Comparison of ENCODE assay signal across 10 mouse cellular contexts in genomic region chr4:33289106-33289650, GRCm38 (mm10). TPM values are rescaled to one million over a fixed set of nuclear protein-coding genes. Genes with fewer than 3 reads are reported as not detected.
A peak's percentile ranks its signal among the peaks of the same experiment; 100 is the strongest.
DNase-seq lines count a peak whose midpoint lies in the region; ATAC-seq and TF ChIP-seq lines count a peak whose summit lies in the region.
"Had no signal": no experiment of that assay in that cellular context is flagged by ENCODE, and none has a peak within 500 bp of the region (broad histone marks: within the 10 kb centered on the region; RNA-seq: fewer than 3 reads in every experiment).

No protein-coding gene starts in this region.

- no peaks in the 10 kb centered on the region for H3K27me3 ChIP-seq in kidney, embryonic 15.5 days
- H3K27me3 ChIP-seq in megakaryocyte, embryonic 14.5 days (replicated peaks) = peaks cover 9% of the 10 kb centered on the region
- no peaks in the 10 kb centered on the region for H3K27me3 ChIP-seq in midbrain, embryonic 14.5 days (ENCODE audit: control insufficient read depth, insufficient read depth, low read length)
- no peaks in the 10 kb centered on the region for H3K27me3 ChIP-seq in forebrain, embryonic 11.5 days (ENCODE audit: control insufficient read depth, insufficient read depth, low read length)

- peak overlapping the region; percentile 49 for H3K4me2 ChIP-seq in kidney, embryonic 15.5 days
- H3K4me2 ChIP-seq in midbrain, embryonic 14.5 days (ENCODE audit: low read length) = no peak overlapping the region
- H3K4me2 ChIP-seq in forebrain, embryonic 11.5 days (ENCODE audit: low read depth, low read length, severe bottlenecking) = no peak overlapping the region
- H3K4me2 ChIP-seq: liver, embryonic 11.5 days had no signal

- no peaks in the 10 kb centered on the region for H3K9me3 ChIP-seq in kidney, embryonic 15.5 days (replicated peaks)
- no peaks in the 10 kb centered on the region for H3K9me3 ChIP-seq in megakaryocyte, embryonic 14.5 days
- H3K9me3 ChIP-seq in midbrain, embryonic 14.5 days (ENCODE audit: control insufficient read depth, low read length) = no peaks in the 10 kb centered on the region
- no peaks in the 10 kb centered on the region for H3K9me3 ChIP-seq in forebrain, embryonic 11.5 days (ENCODE audit: control insufficient read depth, low read length)

- H3K4me3 ChIP-seq in kidney, embryonic 15.5 days (replicated peaks) = peak overlapping the region; percentile 33
- peak overlapping the region; percentile 65 for H3K4me3 ChIP-seq in bone marrow macrophage, adult 2 months (ENCODE audit: insufficient read depth, low read length)
- H3K4me3 ChIP-seq in megakaryocyte, embryonic 14.5 days (replicated peaks) = peak overlapping the region; percentile 42
- H3K4me3 ChIP-seq in midbrain, embryonic 14.5 days (replicated peaks; ENCODE audit: low read depth, low read length) = no peak overlapping the region
- no peak overlapping the region for H3K4me3 ChIP-seq in forebrain, embryonic 11.5 days (ENCODE audit: low read depth, low read length)

- no peak for TF ChIP-seq CTCF in bone marrow macrophage, adult 2 months (IDR thresholded peaks at IDR 0.05; ENCODE audit: low read depth, low read length)

- DNase-seq in kidney, adult 18-20 months = no peak
- DNase-seq in midbrain, embryonic 14.5 days = no peak
- no peak for DNase-seq in forebrain, embryonic 11.5 days (ENCODE audit: low spot score)
- DNase-seq: cerebellum, adult 11-12 months; forebrain, postnatal 0 days had no signal

- H3K4me1 ChIP-seq in kidney, embryonic 15.5 days = no peaks in the 10 kb centered on the region
- H3K4me1 ChIP-seq in bone marrow macrophage, adult 2 months (ENCODE audit: control insufficient read depth, insufficient read depth, low read length) = peaks cover 23% of the 10 kb centered on the region
- H3K4me1 ChIP-seq in megakaryocyte, embryonic 14.5 days = peaks cover 8% of the 10 kb centered on the region; the same call in 1 of the 2 replicates
- no peaks in the 10 kb centered on the region for H3K4me1 ChIP-seq in midbrain, embryonic 14.5 days (ENCODE audit: control insufficient read depth, insufficient read depth, low read length)
- no peaks in the 10 kb centered on the region for H3K4me1 ChIP-seq in forebrain, embryonic 11.5 days (replicated peaks; ENCODE audit: control insufficient read depth, insufficient read depth, low read length)

- no peak overlapping the region for H3K27ac ChIP-seq in kidney, embryonic 15.5 days
- peak overlapping the region; percentile 91 for H3K27ac ChIP-seq in bone marrow macrophage, adult 2 months (ENCODE audit: insufficient read depth, low read depth, low read length)
- no peak overlapping the region for H3K27ac ChIP-seq in midbrain, embryonic 14.5 days (replicated peaks; ENCODE audit: low read depth, low read length)
- H3K27ac ChIP-seq in forebrain, embryonic 11.5 days (ENCODE audit: low read depth, low read length) = no peak overlapping the region

- no peak for TF ChIP-seq POLR2A in bone marrow macrophage, adult 2 months (IDR thresholded peaks at IDR 0.05; ENCODE audit: borderline replicate concordance, low read depth, low read length)

- ATAC-seq in kidney, embryonic 15.5 days (replicated peaks; ENCODE audit: low FRiP score) = no peak
- peak; percentile 25 for ATAC-seq in CD4-positive, CD25-positive, alpha-beta regulatory T cell, adult 4 months
- no peak for ATAC-seq in midbrain, embryonic 14.5 days (ENCODE audit: low FRiP score, low TSS enrichment)
- ATAC-seq in forebrain, embryonic 11.5 days (replicated peaks; ENCODE audit: low FRiP score) = no peak

- no peak overlapping the region for H3K9ac ChIP-seq in kidney, embryonic 15.5 days
- no peak overlapping the region for H3K9ac ChIP-seq in midbrain, embryonic 14.5 days (replicated peaks; ENCODE audit: low read length)
- no peak overlapping the region for H3K9ac ChIP-seq in forebrain, embryonic 11.5 days (ENCODE audit: low read length)
- H3K9ac ChIP-seq: forebrain, postnatal 0 days had no signal

- H3K36me3 ChIP-seq in kidney, embryonic 15.5 days = no peaks in the 10 kb centered on the region
- H3K36me3 ChIP-seq in megakaryocyte, embryonic 14.5 days (replicated peaks; ENCODE audit: low read length) = no peaks in the 10 kb centered on the region
- H3K36me3 ChIP-seq in midbrain, embryonic 14.5 days (ENCODE audit: control insufficient read depth, insufficient read depth, low read length) = no peaks in the 10 kb centered on the region
- H3K36me3 ChIP-seq in forebrain, embryonic 11.5 days (ENCODE audit: control insufficient read depth, insufficient read depth, low read length) = no peaks in the 10 kb centered on the region

- WGBS in kidney, embryonic 15.5 days = 78% methylated on average over 12 of the region's 12 CpGs
- 90% methylated on average over 12 of the region's 12 CpGs for WGBS in midbrain, embryonic 14.5 days
- 90% methylated on average over 12 of the region's 12 CpGs for WGBS in forebrain, embryonic 11.5 days

RNA-seq across cellular contexts. Expression of gene Pnrc1, which starts 0.8 kb away (rescaled TPM):
- 86.5 and 90.2 TPM in 2 replicates for polyA plus RNA-seq in kidney, embryonic 15.5 days (2015; fragmentation: Nextera tagmentation; extraction: Ambion mirVana)
- polyA plus RNA-seq in CD4-positive, CD25-positive, alpha-beta regulatory T cell, adult 4 months (2017; shearing (Covaris generic)) = 100 to 1,000 TPM in 1 of 2 experiments, 10 to 100 TPM in 1; 64.6 to 103 TPM
- polyA plus RNA-seq in bone marrow macrophage, adult 2 months (2012; ENCODE audit: insufficient read depth, insufficient read length, missing spikeins) = 136 and 138 TPM in 2 replicates
- 156 and 347 TPM in 2 replicates for polyA plus RNA-seq in megakaryocyte, embryonic 14.5 days (2012; ENCODE audit: insufficient read depth, low replicate concordance)
- polyA plus RNA-seq in midbrain, embryonic 14.5 days (2014; fragmentation: Nextera tagmentation; extraction: Ambion mirVana) = 73.5 and 83.2 TPM in 2 replicates
- polyA plus RNA-seq in forebrain, embryonic 11.5 days (2014; fragmentation: Nextera tagmentation; extraction: Ambion mirVana) = 84.9 and 87.9 TPM in 2 replicates

RNA-seq across cellular contexts. Expression of gene Rngtt, which starts 20.9 kb away (rescaled TPM):
- 25.3 and 26.4 TPM in 2 replicates for polyA plus RNA-seq in kidney, embryonic 15.5 days (2015; fragmentation: Nextera tagmentation; extraction: Ambion mirVana)
- polyA plus RNA-seq in CD4-positive, CD25-positive, alpha-beta regulatory T cell, adult 4 months (2017; shearing (Covaris generic)) = 10 to 100 TPM; 62.4 to 63.0 TPM
- 17.9 and 19.4 TPM in 2 replicates for polyA plus RNA-seq in bone marrow macrophage, adult 2 months (2012; ENCODE audit: insufficient read depth, insufficient read length, missing spikeins)
- polyA plus RNA-seq in megakaryocyte, embryonic 14.5 days (2012; ENCODE audit: insufficient read depth, low replicate concordance) = 0.80 and 6.3 TPM in 2 replicates
- 23.9 and 30.5 TPM in 2 replicates for polyA plus RNA-seq in midbrain, embryonic 14.5 days (2014; fragmentation: Nextera tagmentation; extraction: Ambion mirVana)
- polyA plus RNA-seq in forebrain, embryonic 11.5 days (2014; fragmentation: Nextera tagmentation; extraction: Ambion mirVana) = 38.0 and 44.2 TPM in 2 replicates

Comparison
In these comparisons a context has a peak if more than half of its experiments do, and no peak if none do; other contexts are left out.
1. H3K4me3 ChIP-seq: peak in kidney, embryonic 15.5 days (single experiment), bone marrow macrophage, adult 2 months (single experiment) and megakaryocyte, embryonic 14.5 days (single experiment); none in midbrain, embryonic 14.5 days (single experiment) and forebrain, embryonic 11.5 days (single experiment).